Comparison of ENCODE assay signal across 24 mouse cellular contexts in genomic region chr10:52712166-52712565, GRCm38 (mm10). TPM values are rescaled to one million over a fixed set of nuclear protein-coding genes. Genes with fewer than 3 reads are reported as not detected.
DNase-seq lines count a peak whose midpoint lies in the region; ATAC-seq and TF ChIP-seq lines count a peak whose summit lies in the region.
"Had no signal": no experiment of that assay in that cellular context is flagged by ENCODE, and none has a peak within 500 bp of the region (broad histone marks: within the 10 kb centered on the region; RNA-seq: fewer than 3 reads in every experiment).

No protein-coding gene starts in this region.

- H3K27me3 ChIP-seq in embryonic facial prominence, embryonic 14.5 days (replicated peaks; ENCODE audit: control insufficient read depth, insufficient read depth, low read length): no peaks in the 10 kb centered on the region
- no peaks in the 10 kb centered on the region for H3K27me3 ChIP-seq in embryonic facial prominence, embryonic 10.5 days (replicated peaks; ENCODE audit: low read depth, poor library complexity, severe bottlenecking)
- no peaks in the 10 kb centered on the region for H3K27me3 ChIP-seq in hindbrain, postnatal 0 days (ENCODE audit: insufficient read depth, low read length)
- no peaks in the 10 kb centered on the region for H3K27me3 ChIP-seq in hindbrain, embryonic 14.5 days (ENCODE audit: control insufficient read depth, insufficient read depth, low read length)
- no peaks in the 10 kb centered on the region for H3K27me3 ChIP-seq in midbrain, postnatal 0 days (ENCODE audit: insufficient read depth, low read length)
- no peaks in the 10 kb centered on the region for H3K27me3 ChIP-seq in midbrain, embryonic 15.5 days (replicated peaks)
- H3K27me3 ChIP-seq: heart, embryonic 12.5 days; hindbrain, embryonic 12.5 days; limb, embryonic 13.5 days; liver, embryonic 12.5 days; neural tube, embryonic 15.5 days; stomach, embryonic 15.5 days had no signal

- H3K9ac ChIP-seq in embryonic facial prominence, embryonic 14.5 days (ENCODE audit: low read depth, low read length): no peak overlapping the region
- no peak overlapping the region for H3K9ac ChIP-seq in hindbrain, postnatal 0 days (replicated peaks; ENCODE audit: low read length)
- no peak overlapping the region for H3K9ac ChIP-seq in hindbrain, embryonic 14.5 days
- no peak overlapping the region for H3K9ac ChIP-seq in midbrain, postnatal 0 days (replicated peaks; ENCODE audit: low read length, poor library complexity, severe bottlenecking)
- no peak overlapping the region for H3K9ac ChIP-seq in midbrain, embryonic 15.5 days
- H3K9ac ChIP-seq: heart, embryonic 12.5 days; hindbrain, embryonic 12.5 days; limb, embryonic 13.5 days; liver, embryonic 12.5 days; neural tube, embryonic 15.5 days; stomach, embryonic 15.5 days had no signal

- intact Hi-C loops in left cerebral cortex, postnatal 14 days (cut with DNase I): no loop called here

- H3K4me1 ChIP-seq in embryonic facial prominence, embryonic 14.5 days (ENCODE audit: control insufficient read depth, insufficient read depth, low read length): no peaks in the 10 kb centered on the region
- H3K4me1 ChIP-seq in embryonic facial prominence, embryonic 10.5 days: no peaks in the 10 kb centered on the region
- H3K4me1 ChIP-seq in hindbrain, postnatal 0 days (ENCODE audit: insufficient read depth, low read length): no peaks in the 10 kb centered on the region
- H3K4me1 ChIP-seq in hindbrain, embryonic 14.5 days (replicated peaks; ENCODE audit: control insufficient read depth, insufficient read depth, low read length): no peaks in the 10 kb centered on the region
- 0 out of 2 replicates have a peak, but pooled peaks cover 2% of the 10 kb centered on the region for H3K4me1 ChIP-seq in midbrain, postnatal 0 days (ENCODE audit: insufficient read depth, low read length)
- H3K4me1 ChIP-seq in midbrain, embryonic 15.5 days: no peaks in the 10 kb centered on the region
- H3K4me1 ChIP-seq: heart, embryonic 12.5 days; hindbrain, embryonic 12.5 days; limb, embryonic 13.5 days; liver, embryonic 12.5 days; midbrain, embryonic 10.5 days; neural tube, embryonic 15.5 days; stomach, embryonic 15.5 days had no signal

- no peak overlapping the region for H3K4me3 ChIP-seq in embryonic facial prominence, embryonic 14.5 days (ENCODE audit: low read depth, low read length)
- H3K4me3 ChIP-seq in embryonic facial prominence, embryonic 10.5 days: no peak overlapping the region
- no peak overlapping the region for H3K4me3 ChIP-seq in hindbrain, postnatal 0 days (ENCODE audit: low read length)
- H3K4me3 ChIP-seq in hindbrain, embryonic 14.5 days (replicated peaks; ENCODE audit: low read length): no peak overlapping the region
- H3K4me3 ChIP-seq in midbrain, postnatal 0 days (ENCODE audit: low read depth, low read length): no peak overlapping the region
- H3K4me3 ChIP-seq in midbrain, embryonic 15.5 days: no peak overlapping the region
- H3K4me3 ChIP-seq: heart, embryonic 12.5 days; hindbrain, embryonic 12.5 days; limb, embryonic 13.5 days; liver, embryonic 12.5 days; midbrain, embryonic 10.5 days; neural tube, embryonic 15.5 days; stomach, embryonic 15.5 days had no signal

- H3K9me3 ChIP-seq in embryonic facial prominence, embryonic 14.5 days (ENCODE audit: control insufficient read depth, low read length): 0 out of 2 replicates have a peak, but pooled peaks cover 3% of the 10 kb centered on the region
- no peaks in the 10 kb centered on the region for H3K9me3 ChIP-seq in embryonic facial prominence, embryonic 10.5 days
- H3K9me3 ChIP-seq in hindbrain, postnatal 0 days (ENCODE audit: low read length): no peaks in the 10 kb centered on the region
- no peaks in the 10 kb centered on the region for H3K9me3 ChIP-seq in hindbrain, embryonic 14.5 days (ENCODE audit: control insufficient read depth, low read length)
- no peaks in the 10 kb centered on the region for H3K9me3 ChIP-seq in midbrain, postnatal 0 days (ENCODE audit: low read length)
- H3K9me3 ChIP-seq in midbrain, embryonic 15.5 days: no peaks in the 10 kb centered on the region
- H3K9me3 ChIP-seq: heart, embryonic 12.5 days; hindbrain, embryonic 12.5 days; limb, embryonic 13.5 days; liver, embryonic 12.5 days; midbrain, embryonic 10.5 days; neural tube, embryonic 15.5 days; stomach, embryonic 15.5 days had no signal

- no peak overlapping the region for H3K4me2 ChIP-seq in embryonic facial prominence, embryonic 14.5 days (ENCODE audit: low read depth, low read length)
- no peak overlapping the region for H3K4me2 ChIP-seq in hindbrain, postnatal 0 days (ENCODE audit: low read depth, low read length)
- no peak overlapping the region for H3K4me2 ChIP-seq in hindbrain, embryonic 14.5 days (replicated peaks)
- H3K4me2 ChIP-seq in midbrain, postnatal 0 days (ENCODE audit: low read depth, low read length, poor library complexity, severe bottlenecking): no peak overlapping the region
- no peak overlapping the region for H3K4me2 ChIP-seq in midbrain, embryonic 15.5 days
- H3K4me2 ChIP-seq: heart, embryonic 12.5 days; hindbrain, embryonic 12.5 days; limb, embryonic 13.5 days; liver, embryonic 12.5 days; neural tube, embryonic 15.5 days; stomach, embryonic 15.5 days had no signal

- peak; percentile 14 for DNase-seq in embryonic facial prominence, embryonic 14.5 days (ENCODE audit: low spot score)
- no peak for DNase-seq in embryonic facial prominence, embryonic 10.5 days (ENCODE audit: low spot score)
- DNase-seq in hindbrain, postnatal 0 days (ENCODE audit: low spot score): peak; percentile 19
- no peak for DNase-seq in hindbrain, embryonic 14.5 days (ENCODE audit: low spot score)
- DNase-seq in midbrain, postnatal 0 days (ENCODE audit: low spot score): no peak
- peak; percentile 37 to 55 for DNase-seq in left cerebral cortex, postnatal 14 days (ENCODE audit: low spot score in 2 of 2)
- no peak for DNase-seq in heart, adult 11 months
- DNase-seq: adrenal gland, postnatal 10 days; cerebellum, adult 9-10 months; heart, postnatal 10 days; kidney, adult 2 months; lung, adult 18-20 months; lung, postnatal 10 days; thymus, adult 18-20 months; thymus, postnatal 36 days had no signal

- no peak overlapping the region for H3K27ac ChIP-seq in embryonic facial prominence, embryonic 14.5 days (replicated peaks; ENCODE audit: low read depth, low read length)
- H3K27ac ChIP-seq in embryonic facial prominence, embryonic 10.5 days (replicated peaks): no peak overlapping the region
- no peak overlapping the region for H3K27ac ChIP-seq in hindbrain, postnatal 0 days
- H3K27ac ChIP-seq in hindbrain, embryonic 14.5 days: no peak overlapping the region
- H3K27ac ChIP-seq in midbrain, postnatal 0 days (ENCODE audit: low read depth, low read length): 0 out of 2 replicates have a peak overlapping the region, but pooled peaks have one; percentile 12
- H3K27ac ChIP-seq in midbrain, embryonic 15.5 days: no peak overlapping the region
- H3K27ac ChIP-seq: hindbrain, embryonic 12.5 days; kidney, postnatal 0 days; limb, embryonic 13.5 days; liver, embryonic 12.5 days; midbrain, embryonic 10.5 days; neural tube, embryonic 15.5 days; stomach, embryonic 15.5 days had no signal

- ATAC-seq in embryonic facial prominence, embryonic 14.5 days (ENCODE audit: low read depth): no peak
- ATAC-seq in hindbrain, postnatal 0 days: no peak
- no peak for ATAC-seq in hindbrain, embryonic 14.5 days (ENCODE audit: low FRiP score)
- ATAC-seq in midbrain, postnatal 0 days (ENCODE audit: low FRiP score): no peak
- ATAC-seq in midbrain, embryonic 15.5 days (replicated peaks): no peak
- ATAC-seq: liver, embryonic 12.5 days had no signal

- no peak for TF ChIP-seq CTCF in hindbrain, postnatal 0 days (IDR thresholded peaks at IDR 0.05; ENCODE audit: low read depth)
- TF ChIP-seq CTCF in midbrain, postnatal 0 days (IDR thresholded peaks at IDR 0.05): no peak

- no peaks in the 10 kb centered on the region for H3K36me3 ChIP-seq in embryonic facial prominence, embryonic 14.5 days (ENCODE audit: control insufficient read depth, insufficient read depth, low read length)
- H3K36me3 ChIP-seq in embryonic facial prominence, embryonic 10.5 days (replicated peaks): no peaks in the 10 kb centered on the region
- H3K36me3 ChIP-seq in hindbrain, postnatal 0 days (ENCODE audit: insufficient read depth, low read length): no peaks in the 10 kb centered on the region
- no peaks in the 10 kb centered on the region for H3K36me3 ChIP-seq in hindbrain, embryonic 14.5 days (replicated peaks; ENCODE audit: control insufficient read depth, insufficient read depth)
- H3K36me3 ChIP-seq in midbrain, postnatal 0 days (ENCODE audit: insufficient read depth, low read length): no peaks in the 10 kb centered on the region
- H3K36me3 ChIP-seq in midbrain, embryonic 15.5 days (replicated peaks): no peaks in the 10 kb centered on the region
- H3K36me3 ChIP-seq: heart, embryonic 12.5 days; hindbrain, embryonic 12.5 days; limb, embryonic 13.5 days; liver, embryonic 12.5 days; midbrain, embryonic 10.5 days; neural tube, embryonic 15.5 days; stomach, embryonic 15.5 days had no signal

- WGBS in embryonic facial prominence, embryonic 14.5 days: 76% methylated on average over 4 of the region's 4 CpGs
- WGBS in embryonic facial prominence, embryonic 10.5 days: 91% methylated on average over 4 of the region's 4 CpGs
- WGBS in hindbrain, postnatal 0 days: 76% methylated on average over 4 of the region's 4 CpGs
- 90% methylated on average over 4 of the region's 4 CpGs for WGBS in hindbrain, embryonic 14.5 days
- WGBS in midbrain, postnatal 0 days: 82% methylated on average over 4 of the region's 4 CpGs
- WGBS in midbrain, embryonic 15.5 days: 84% methylated on average over 4 of the region's 4 CpGs

RNA-seq across cellular contexts. Expression of gene Slc35f1, which starts 21.8 kb away (rescaled TPM):
- polyA plus RNA-seq in embryonic facial prominence, embryonic 14.5 days (2014; fragmentation: Nextera tagmentation; extraction: Ambion mirVana): 4.3 and 4.5 TPM in 2 replicates
- polyA plus RNA-seq in embryonic facial prominence, embryonic 10.5 days (2016; fragmentation: Nextera tagmentation; extraction: Ambion mirVana): 3.6 and 4.9 TPM in 2 replicates
- total RNA-seq in hindbrain, postnatal 0 days (2014; rRNA removed): 83.3 and 85.3 TPM in 2 replicates
- 28.3 and 31.7 TPM in 2 replicates for polyA plus RNA-seq in hindbrain, postnatal 0 days (2015; fragmentation: Nextera tagmentation; extraction: Ambion mirVana)
- 30.5 and 35.1 TPM in 2 replicates for polyA plus RNA-seq in hindbrain, embryonic 14.5 days (2014; fragmentation: Nextera tagmentation; extraction: Ambion mirVana)
- 111 and 114 TPM in 2 replicates for total RNA-seq in midbrain, postnatal 0 days (2014; rRNA removed)
- polyA plus RNA-seq in midbrain, postnatal 0 days (2015; fragmentation: Nextera tagmentation; extraction: Ambion mirVana): 32.5 and 35.2 TPM in 2 replicates
- 47.3 and 49.7 TPM in 2 replicates for polyA plus RNA-seq in midbrain, embryonic 15.5 days (2015; fragmentation: Nextera tagmentation; extraction: Ambion mirVana)
- 10 to 100 TPM; 51.4 to 63.6 TPM for total RNA-seq in left cerebral cortex, postnatal 14 days (2021)

Comparison
In these comparisons a context has a peak if more than half of its experiments do, and no peak if none do; other contexts are left out.
1. DNase-seq: peak in embryonic facial prominence, embryonic 14.5 days (single experiment), hindbrain, postnatal 0 days (single experiment) and left cerebral cortex, postnatal 14 days (2 of 2); none in embryonic facial prominence, embryonic 10.5 days (single experiment), hindbrain, embryonic 14.5 days (single experiment), midbrain, postnatal 0 days (single experiment) and heart, adult 11 months (single experiment).